Mouse (Mus musculus) CH12.LX (cell line): ENCODE results near the gene Cuedc2. TPM values are rescaled to one million over a fixed set of nuclear protein-coding genes. Genes with fewer than 3 reads are reported as not detected.

ENCODE experiments used
- DNase-seq: peaks from one replicate; pipeline ENCODE4 v3.0.0-alpha.2; 2013; ENCODE audit errors: extremely low read depth
- H3K27ac ChIP-seq: 2 replicates; pipeline ENCODE4 v1.5.1; 2012; ENCODE audit warnings: low read depth, mild to moderate bottlenecking, control low read depth, moderate library complexity; ENCODE audit not compliant: insufficient read depth
- H3K27me3 ChIP-seq: replicated peaks from 2 replicates; pipeline ENCODE3; 2012; ENCODE audit warnings: inconsistent platforms
- H3K36me3 ChIP-seq, 2 experiments: replicated peaks in 1 of 2; 2 replicates each; pipeline versions ENCODE3 to v1.6.1; 2012; ENCODE audit warnings: inconsistent platforms in 1 of 2, low read length in 1 of 2, mild to moderate bottlenecking in 1 of 2, mixed read lengths in 1 of 2, moderate library complexity in 1 of 2; ENCODE audit not compliant: control insufficient read depth in 1 of 2, insufficient read depth in 1 of 2
- H3K4me1 ChIP-seq, 2 experiments: 2 replicates each; pipeline ENCODE4 v1.6.1; 2012; ENCODE audit warnings: inconsistent platforms in 1 of 2, moderate library complexity in 1 of 2; ENCODE audit not compliant: insufficient read depth in 2 of 2, control insufficient read depth in 1 of 2
- H3K4me2 ChIP-seq: 2 replicates; pipeline ENCODE4 v1.6.1; 2012; ENCODE audit warnings: low read depth, mild to moderate bottlenecking, control low read depth; ENCODE audit not compliant: poor library complexity, insufficient read depth, severe bottlenecking
- H3K4me3 ChIP-seq, 3 experiments: fragments of 150-350 bp in 1 of 3; sonication (generic) in 1 of 3; replicated peaks in 1 of 3; 2 replicates each; pipeline versions ENCODE3 to v1.5.1; 2011 to 2012; ENCODE audit warnings: low read depth in 2 of 3, low read length in 2 of 3, mild to moderate bottlenecking in 2 of 3, moderate library complexity in 2 of 3, control low read depth in 1 of 3, improper control_type of control experiment in 1 of 3, inconsistent platforms in 1 of 3, mixed read lengths in 1 of 3; ENCODE audit not compliant: poor library complexity in 1 of 3
- H3K79me2 ChIP-seq: replicated peaks from 2 replicates; pipeline ENCODE4 v1.6.1; 2012; ENCODE audit warnings: mild to moderate bottlenecking, moderate library complexity; ENCODE audit not compliant: control insufficient read depth, poor library complexity, insufficient read depth, severe bottlenecking; ENCODE audit errors: extremely low read depth
- H3K9ac ChIP-seq: 2 replicates; pipeline ENCODE4 v1.6.1; 2012; ENCODE audit warnings: low read depth, mild to moderate bottlenecking, control low read depth, moderate library complexity; ENCODE audit not compliant: insufficient read depth
- H3K9me3 ChIP-seq: replicated peaks from 2 replicates; pipeline ENCODE3; 2012; ENCODE audit warnings: low read length, inconsistent platforms, mixed read lengths
- BHLHE40 ChIP-seq: IDR thresholded peaks from 2 replicates; pipeline ENCODE4 v1.6.1; 2011; ENCODE audit warnings: mild to moderate bottlenecking, low read depth, low read length, improper control_type of control experiment
- CHD1 ChIP-seq: IDR thresholded peaks from 2 replicates; pipeline ENCODE4 v1.6.1; 2012; ENCODE audit warnings: low read depth, low read length, improper control_type of control experiment, inconsistent platforms
- EP300 ChIP-seq: IDR thresholded peaks from 2 replicates; pipeline ENCODE4 v1.6.1; 2011; ENCODE audit warnings: low read length, improper control_type of control experiment
- HCFC1 ChIP-seq: IDR thresholded peaks from 2 replicates; pipeline ENCODE4 v1.6.1; 2012; ENCODE audit warnings: low read depth, mild to moderate bottlenecking, inconsistent platforms, low read length, improper control_type of control experiment
- JUND ChIP-seq: conservative IDR thresholded peaks from 2 replicates; pipeline ENCODE4 v1.6.1; 2011; ENCODE audit warnings: low read depth, low read length, improper control_type of control experiment
- KAT2A ChIP-seq: IDR thresholded peaks from 2 replicates; pipeline ENCODE4 v1.6.1; 2012; ENCODE audit warnings: low read length, improper control_type of control experiment, inconsistent platforms; ENCODE audit not compliant: insufficient replicate concordance
- MAFK ChIP-seq: IDR thresholded peaks from 2 replicates; pipeline ENCODE4 v1.6.1; 2011; ENCODE audit warnings: low read length, improper control_type of control experiment; ENCODE audit not compliant: insufficient replicate concordance
- MAX ChIP-seq: IDR thresholded peaks from 2 replicates; pipeline ENCODE4 v1.6.1; 2011; ENCODE audit warnings: low read length, improper control_type of control experiment
- MAZ ChIP-seq: IDR thresholded peaks from 2 replicates; pipeline ENCODE4 v1.6.1; 2012; ENCODE audit warnings: low read depth, mild to moderate bottlenecking, inconsistent platforms, low read length, improper control_type of control experiment, moderate library complexity
- MXI1 ChIP-seq: IDR thresholded peaks from 2 replicates; pipeline ENCODE4 v1.6.1; 2011; ENCODE audit warnings: mild to moderate bottlenecking, low read depth, low read length, improper control_type of control experiment
- MYC ChIP-seq: IDR thresholded peaks from 2 replicates; pipeline ENCODE4 v1.6.1; 2011; ENCODE audit warnings: low read depth, mild to moderate bottlenecking, improper control_type of control experiment, low read length
- NRF1 ChIP-seq: IDR thresholded peaks from 2 replicates; pipeline ENCODE4 v1.6.1; 2014; ENCODE audit warnings: low read depth, mild to moderate bottlenecking, inconsistent platforms, low read length, improper control_type of control experiment, moderate library complexity
- PAX5 ChIP-seq: IDR thresholded peaks from 2 replicates; pipeline ENCODE4 v1.6.1; 2012; ENCODE audit warnings: low read length, inconsistent platforms, mixed read lengths
- POLR2AphosphoS2 ChIP-seq: IDR thresholded peaks from 2 replicates; pipeline ENCODE4 v1.6.1; 2011; ENCODE audit warnings: low read depth, low read length, improper control_type of control experiment
- RCOR1 ChIP-seq: conservative IDR thresholded peaks from 2 replicates; pipeline ENCODE4 v1.6.1; 2012; ENCODE audit warnings: low read depth, mild to moderate bottlenecking, inconsistent platforms, low read length, improper control_type of control experiment
- SIN3A ChIP-seq: IDR thresholded peaks from 2 replicates; pipeline ENCODE4 v1.6.1; 2012; ENCODE audit warnings: low read length, improper control_type of control experiment, inconsistent platforms
- TBP ChIP-seq: conservative IDR thresholded peaks from 2 replicates; pipeline ENCODE4 v1.6.1; 2011; ENCODE audit warnings: low read depth, low read length, improper control_type of control experiment
- TCF12 ChIP-seq: IDR thresholded peaks from 2 replicates; pipeline ENCODE4 v1.6.1; 2014; ENCODE audit warnings: low read depth, mild to moderate bottlenecking, inconsistent platforms, low read length, improper control_type of control experiment
- USF1 ChIP-seq: IDR thresholded peaks from 2 replicates; pipeline ENCODE4 v1.6.1; 2014; ENCODE audit warnings: low read depth, mild to moderate bottlenecking, inconsistent platforms, low read length, improper control_type of control experiment
- ZMIZ1 ChIP-seq: IDR thresholded peaks from 2 replicates; pipeline ENCODE4 v1.6.1; 2012; ENCODE audit warnings: low read depth, mild to moderate bottlenecking, inconsistent platforms, low read length, improper control_type of control experiment
- ZNF384 ChIP-seq: IDR thresholded peaks from 2 replicates; pipeline ENCODE4 v1.6.1; 2012; ENCODE audit warnings: low read depth, low read length, improper control_type of control experiment, inconsistent platforms
- dilution Hi-C: fragments of 300-500 bp; cut with MboI; formaldehyde crosslinking; loops from 2 replicates; pipeline ENCODE4 v1.14.3; 2020; ENCODE audit warnings: low sequenced_read_pairs; ENCODE audit not compliant: extremely low pct_unique_long_range_greater_than_20kb, extremely low pct_ligation_motif_present
- in situ Hi-C: fragments of 300-500 bp; cut with MboI; formaldehyde crosslinking; loops from 3 replicates; pipeline ENCODE4 v1.14.3; 2019; ENCODE audit warnings: low sequenced_read_pairs, low pct_ligation_motif_present, low pct_unique_long_range_greater_than_20kb, mixed read lengths
- polyA plus RNA-seq: library from polyadenylated mRNA; unstranded; fragments of >175 nt; gene quantifications from 2 replicates; pipeline ENCODE4 v1.2.1, GENCODE M21; 2012; ENCODE audit warnings: low read depth; ENCODE audit not compliant: insufficient read length
- total RNA-seq, 2 experiments: library from RNA; depleted of rRNA; stranded (reverse); fragments of 300-350 nt in 1 of 2; fragments of >200 nt in 1 of 2; gene quantifications; 2 replicates each; pipeline ENCODE4 v1.2.3; 2012 to 2014

The Cuedc2 gene
- total and polyA plus RNA-seq, 3 experiments: 94.4 to 117 (median 102) TPM

- Histone ChIP-seq H3K4me1 (peaks cover 16 to 53% of the 10 kb centered on the region in 2 experiments), H3K4me3 (peak overlapping the region; percentile 51 to 84 (median 61)), H3K9ac (peak overlapping the region; percentile 79), H3K9me3 (no peaks in the 10 kb centered on the region), H3K27me3 (no peaks in the 10 kb centered on the region), H3K79me2 (0 out of 2 replicates have a peak, but pooled peaks cover 2% of the 10 kb centered on the region), H3K36me3 (peaks cover 0 to 16% of the 10 kb centered on the region in 2 experiments), H3K4me2 (peak overlapping the region; percentile 87), H3K27ac (peak overlapping the region; percentile 68)
- dilution Hi-C loops: no loop called here
- TF ChIP-seq CHD1 (0 out of 2 replicates have a peak, but pooled peaks have one; percentile 54), TCF12 (no peak)
- DNase-seq: no peak
- in situ Hi-C loops: no loop called here
Observed at GRCm38 (mm10) chr19:46338942-46339286, 412 bp upstream of the Cuedc2 start.

- Histone ChIP-seq H3K27ac (no peak overlapping the region), H3K36me3 (peaks cover 0 to 17% of the 10 kb centered on the region in 2 experiments), H3K9me3 (no peaks in the 10 kb centered on the region), H3K79me2 (0 out of 2 replicates have a peak, but pooled peaks cover 2% of the 10 kb centered on the region), H3K4me3 (peak overlapping the region; percentile 71 to 84 (median 81)), H3K27me3 (no peaks in the 10 kb centered on the region), H3K4me1 (peaks cover 12 to 49% of the 10 kb centered on the region in 2 experiments), H3K4me2 (peak overlapping the region; percentile 97), H3K9ac (peak overlapping the region; percentile 64)
- TF ChIP-seq MXI1 (no peak), JUND (no peak), RCOR1 (no peak), MYC (no peak), BHLHE40 (no peak), HCFC1 (no peak), SIN3A (no peak; the same call in 1 of the 2 replicates), POLR2AphosphoS2 (no peak), ZNF384 (no peak), MAFK (no peak), KAT2A (no peak), USF1 (no peak), EP300 (no peak), TBP (no peak), MAX (no peak), MAZ (no peak), NRF1 (no peak; the same call in 1 of the 2 replicates), PAX5 (no peak), ZMIZ1 (no peak)
- dilution Hi-C loops (no loop called here), in situ Hi-C loops (no loop called here)
- no peak for DNase-seq
Observed at GRCm38 (mm10) chr19:46337719-46338330, 677 bp downstream of the Cuedc2 start.
